Mouse (Mus musculus): Measurements from ENCODE around the gene Zar1l. TPM values are rescaled to one million over a fixed set of nuclear protein-coding genes. Genes with fewer than 3 reads are reported as not detected.

Gene Zar1l
- polyA plus RNA-seq (2012; rRNA removed): 6.6 and 6.9 TPM in 2 replicates

GRCm38 (mm10) chr5:150518064-150518463 is at the start of gene Zar1l:
Zar1l (minus strand) TSS chr5:150518164.

GRCm38 (mm10) chr5:150521937-150522866 is 4.2 kb upstream of the Zar1l start, which contains the start of gene Brca2:
Brca2 (plus strand) TSS chr5:150522630.

Other genes starting within 250 kb of the Zar1l start
- 5.5 and 6.3 TPM in 2 replicates for gene Brca2, start 4.5 kb upstream of the Zar1l start, polyA plus RNA-seq (2012; rRNA removed)
- gene N4bp2l1, start 79.0 kb upstream of the Zar1l start, polyA plus RNA-seq (2012; rRNA removed): 15.2 and 16.3 TPM in 2 replicates
- 2.3 and 7.4 TPM in 2 replicates for gene N4bp2l2, start 148.0 kb upstream of the Zar1l start, polyA plus RNA-seq (2012; rRNA removed)
- gene Pds5b, start 155.6 kb upstream of the Zar1l start, polyA plus RNA-seq (2012; rRNA removed): 3.8 and 4.3 TPM in 2 replicates

Measured in ovary, adult 2 months (tissue).